Mouse (Mus musculus): ENCODE results near the gene Med16. TPM values are rescaled to one million over a fixed set of nuclear protein-coding genes. Genes with fewer than 3 reads are reported as not detected.

Gene Med16
- total and polyA plus RNA-seq, 3 experiments = 10.2 to 22.8 (median 12.1) TPM

DNA sequence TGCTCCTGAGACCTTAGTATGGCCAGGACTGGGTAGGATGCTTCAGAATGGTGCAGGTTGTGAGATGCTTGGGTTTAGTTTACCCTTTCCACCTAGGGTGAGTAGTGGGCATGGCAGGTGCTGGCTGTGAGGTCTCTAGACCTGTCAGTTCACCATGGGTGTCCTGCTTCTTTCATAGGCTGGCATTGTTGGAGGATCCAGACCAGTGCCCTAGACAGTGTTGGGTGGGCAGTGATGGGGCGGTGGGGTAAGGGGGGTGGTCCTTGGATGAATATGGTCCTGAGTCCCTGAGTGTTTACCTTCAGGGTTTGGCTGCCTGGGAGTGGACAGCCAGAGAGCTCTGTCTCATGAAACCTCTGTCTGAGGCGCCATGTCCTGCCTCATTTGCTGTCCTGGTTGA lies 50.8 kb downstream of the Med16 start:
- Histone ChIP-seq H3K4me3 (replicated peaks in 1 of 3; ENCODE audit: low read depth in 2 of 3, low read length in 2 of 3, poor library complexity in 1 of 3) (peak overlapping the region in 1 of 3 experiments; percentile 100), H3K9ac (ENCODE audit: insufficient read depth, low read depth) (no peak overlapping the region), H3K4me2 (ENCODE audit: insufficient read depth, low read depth, poor library complexity, severe bottlenecking) (peak overlapping the region; percentile 53; the same call in 1 of the 2 replicates), H3K36me3 (replicated peaks in 1 of 2; ENCODE audit: control insufficient read depth in 1 of 2, insufficient read depth in 1 of 2, low read length in 1 of 2) (peaks cover 67 to 71% of the 10 kb centered on the region in 2 experiments), H3K79me2 (replicated peaks; ENCODE audit: control insufficient read depth, extremely low read depth, insufficient read depth, poor library complexity, severe bottlenecking) (peaks cover 61% of the 10 kb centered on the region), H3K27me3 (replicated peaks) (no peaks in the 10 kb centered on the region), H3K9me3 (replicated peaks; ENCODE audit: low read length) (no peaks in the 10 kb centered on the region), H3K27ac (ENCODE audit: insufficient read depth, low read depth) (no peak overlapping the region), H3K4me1 (ENCODE audit: control insufficient read depth in 1 of 2, insufficient read depth in 2 of 2) (peaks cover 11 to 26% of the 10 kb centered on the region in 2 experiments)
- TF ChIP-seq ZMIZ1 (IDR thresholded peaks at IDR 0.05; ENCODE audit: low read depth, low read length) = no peak
- TF ChIP-seq CHD2 (IDR thresholded peaks at IDR 0.05; ENCODE audit: low read length) = no peak
- no peak for TF ChIP-seq ZC3H11A (IDR thresholded peaks at IDR 0.05; ENCODE audit: low read depth, low read length)
- no peak for TF ChIP-seq ZNF384 (IDR thresholded peaks at IDR 0.05; ENCODE audit: low read depth, low read length)
- no peak for TF ChIP-seq MXI1 (IDR thresholded peaks at IDR 0.05; ENCODE audit: low read depth, low read length)
- no peak for TF ChIP-seq ETS1 (conservative IDR thresholded peaks at IDR 0.05; ENCODE audit: low read depth, low read length)
- TF ChIP-seq SMC3 (IDR thresholded peaks at IDR 0.05; ENCODE audit: low read depth, low read length) = no peak
- TF ChIP-seq NELFE (IDR thresholded peaks at IDR 0.05; ENCODE audit: low read depth, low read length) = no peak
- TF ChIP-seq TCF12 (IDR thresholded peaks at IDR 0.05; ENCODE audit: low read depth, low read length) = no peak
- no peak for TF ChIP-seq CTCF (conservative IDR thresholded peaks at IDR 0.05 in 1 of 2, IDR thresholded peaks at IDR 0.05 in 1 of 2; ENCODE audit: low read depth in 2 of 2, low read length in 2 of 2)
- no peak for TF ChIP-seq HCFC1 (IDR thresholded peaks at IDR 0.05; ENCODE audit: low read depth, low read length)
- no peak for TF ChIP-seq CHD1 (IDR thresholded peaks at IDR 0.05; ENCODE audit: low read depth, low read length)
- no peak for TF ChIP-seq MYC (IDR thresholded peaks at IDR 0.05; ENCODE audit: low read depth, low read length)
- no peak for TF ChIP-seq USF1 (IDR thresholded peaks at IDR 0.05; ENCODE audit: low read depth, low read length)
- TF ChIP-seq EP300 (IDR thresholded peaks at IDR 0.05; ENCODE audit: low read length) = no peak
- TF ChIP-seq IRF4 (IDR thresholded peaks at IDR 0.05; ENCODE audit: low read depth, low read length) = no peak
- no peak for TF ChIP-seq ELF1 (IDR thresholded peaks at IDR 0.05; ENCODE audit: low read depth, low read length)
- TF ChIP-seq POLR2AphosphoS2 (IDR thresholded peaks at IDR 0.05; ENCODE audit: low read depth, low read length) = no peak
- DNase-seq (ENCODE audit: extremely low read depth) = no peak
- dilution Hi-C loops (cut with MboI; ENCODE audit: extremely low pct_ligation_motif_present, extremely low pct_unique_long_range_greater_than_20kb, low sequenced_read_pairs) (no loop called here), in situ Hi-C loops (cut with MboI; ENCODE audit: low pct_ligation_motif_present, low pct_unique_long_range_greater_than_20kb, low sequenced_read_pairs) (no loop called here)

DNA sequence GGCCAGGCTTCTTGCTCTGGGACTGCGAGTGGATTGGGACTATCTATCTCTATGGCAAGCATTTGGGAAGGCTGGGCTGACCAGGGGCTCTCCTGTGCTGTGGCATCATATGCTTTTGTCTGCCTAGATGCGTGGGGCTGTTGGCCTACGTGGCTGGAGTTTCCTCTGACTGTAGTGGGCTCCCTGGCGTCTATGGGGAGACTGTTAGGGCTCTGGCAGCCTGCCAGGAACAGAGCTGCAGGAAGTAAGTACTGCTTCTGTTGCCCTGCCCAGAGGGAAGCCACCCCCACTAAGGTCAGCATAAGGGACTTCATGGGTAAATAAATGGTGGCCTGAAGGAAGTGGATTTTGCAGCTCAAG lies 51.3 kb downstream of the Med16 start:
- peaks cover 61% of the 10 kb centered on the region for H3K79me2 ChIP-seq (replicated peaks; ENCODE audit: control insufficient read depth, extremely low read depth, insufficient read depth, poor library complexity, severe bottlenecking)
- H3K9me3 ChIP-seq (replicated peaks; ENCODE audit: low read length) = no peaks in the 10 kb centered on the region
- peak overlapping the region in 2 of 3 experiments; percentile 90 to 100 for H3K4me3 ChIP-seq (replicated peaks in 1 of 3; ENCODE audit: low read depth in 2 of 3, low read length in 2 of 3, poor library complexity in 1 of 3)
- H3K4me2 ChIP-seq (ENCODE audit: insufficient read depth, low read depth, poor library complexity, severe bottlenecking) = peak overlapping the region; percentile 53
- DNase-seq (ENCODE audit: extremely low read depth) = no peak
- no peaks in the 10 kb centered on the region for H3K27me3 ChIP-seq (replicated peaks)
- TF ChIP-seq JUN (IDR thresholded peaks at IDR 0.05; ENCODE audit: insufficient read depth, low read depth, low read length) (no peak), SIN3A (IDR thresholded peaks at IDR 0.05; ENCODE audit: low read length) (peak; percentile 30; the same call in 1 of the 2 replicates), GABPA (IDR thresholded peaks at IDR 0.05; ENCODE audit: insufficient replicate concordance, low read depth, low read length) (no peak)
- dilution Hi-C loops (cut with MboI; ENCODE audit: extremely low pct_ligation_motif_present, extremely low pct_unique_long_range_greater_than_20kb, low sequenced_read_pairs) (no loop called here), in situ Hi-C loops (cut with MboI; ENCODE audit: low pct_ligation_motif_present, low pct_unique_long_range_greater_than_20kb, low sequenced_read_pairs) (no loop called here)
- no peak overlapping the region; the same call in none of the 2 replicates for H3K9ac ChIP-seq (ENCODE audit: insufficient read depth, low read depth)
- peaks cover 62 to 66% of the 10 kb centered on the region in 2 experiments for H3K36me3 ChIP-seq (replicated peaks in 1 of 2; ENCODE audit: control insufficient read depth in 1 of 2, insufficient read depth in 1 of 2, low read length in 1 of 2)
- H3K4me1 ChIP-seq (ENCODE audit: control insufficient read depth in 1 of 2, insufficient read depth in 2 of 2) = peaks cover 11 to 31% of the 10 kb centered on the region in 2 experiments
- no peak overlapping the region for H3K27ac ChIP-seq (ENCODE audit: insufficient read depth, low read depth)
